Mouse (Mus musculus) kidney, adult 2 months (tissue): Measurements from ENCODE around the gene Prdm16.

Experiments used
- CTCF ChIP-seq: fragments of 200-500 bp; conservative IDR thresholded peaks from 2 replicates; pipeline ENCODE4 v1.5.1; 2011; ENCODE audit warnings: low read depth, mild to moderate bottlenecking, control low read depth, low read length, moderate library complexity, mixed read lengths; ENCODE audit not compliant: insufficient read depth, insufficient read length
- POLR2A ChIP-seq: fragments of 200-500 bp; IDR thresholded peaks from one replicate; pipeline ENCODE4 v1.6.1; 2011; ENCODE audit warnings: low read depth, low read length, control low read depth

DNA sequence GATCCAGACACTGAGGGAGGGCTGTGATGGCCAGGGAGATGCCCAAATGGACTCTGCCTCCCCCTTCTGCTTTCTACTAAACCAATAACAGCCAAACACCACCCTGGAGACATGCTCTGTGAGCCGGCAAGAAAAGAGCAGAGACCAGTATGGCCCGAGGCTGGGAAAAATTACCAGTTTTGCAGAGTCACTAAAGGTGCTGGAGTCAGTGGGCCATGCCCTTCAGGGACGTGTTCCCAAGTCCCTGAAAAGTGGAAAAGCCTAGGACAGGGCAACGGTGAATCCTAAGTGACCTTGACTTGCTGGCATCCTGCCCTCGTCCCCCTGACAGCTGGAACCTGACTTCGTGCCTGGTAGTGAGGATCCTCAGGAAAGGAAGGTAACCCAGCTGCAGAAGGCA, 5.8 kb upstream of the Prdm16 start:
- TF ChIP-seq CTCF (no peak), POLR2A (no peak)
